Mouse (Mus musculus): ENCODE data around the gene Tubd1.

DNA sequence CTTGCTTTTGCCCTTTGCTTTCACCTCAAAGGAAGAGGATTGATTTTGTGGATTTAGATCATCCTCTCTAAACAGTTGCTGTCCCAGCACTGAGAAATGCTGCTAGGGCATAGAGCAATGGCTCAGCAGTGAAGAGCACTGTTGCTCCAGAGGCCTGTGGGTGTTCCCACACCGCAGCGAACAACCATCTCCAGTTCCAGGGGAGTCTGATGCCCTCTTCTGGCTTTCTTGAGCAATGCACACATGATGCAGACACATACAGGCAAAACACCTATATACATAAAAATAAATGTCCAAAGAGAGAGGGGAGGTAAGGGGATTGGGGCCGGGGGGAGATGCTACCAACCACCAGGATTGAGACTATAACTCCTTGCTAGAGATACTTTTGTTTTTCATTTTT, 46.9 kb upstream of the Tubd1 start:
- TF ChIP-seq CTCF (IDR thresholded peaks at IDR 0.05; ENCODE audit: control insufficient read depth, insufficient read depth, insufficient read length): no peak
- no peak for TF ChIP-seq MAX (IDR thresholded peaks at IDR 0.05)
- TF ChIP-seq MYOG (IDR thresholded peaks at IDR 0.05; ENCODE audit: control insufficient read depth, extremely low read depth, insufficient read length): no peak
